Mouse (Mus musculus) liver, postnatal 0 days (tissue): ENCODE data around the gene Kif1a. TPM values are rescaled to one million over a fixed set of nuclear protein-coding genes. Genes with fewer than 3 reads are reported as not detected.

ENCODE experiments used
- ATAC-seq: fragments of 200-750 bp; cut with Nextera tagmentation; 2 replicates; pipeline ENCODE4 v1.8.0; 2017; ENCODE audit warnings: mild to moderate bottlenecking, moderate library complexity
- DNase-seq: peaks from one replicate; pipeline ENCODE4 v3.0.0-alpha.2; 2016
- H3K27ac ChIP-seq: fragments of 300-500 bp; sonication (generic); 2 replicates; pipeline ENCODE4 v1.5.1; 2014; ENCODE audit warnings: antibody characterized with exemption, moderate library complexity, mild to moderate bottlenecking, low read depth
- H3K27me3 ChIP-seq: fragments of 300-500 bp; sonication (generic); 2 replicates; pipeline ENCODE4 v1.6.1; 2014; ENCODE audit warnings: low read length, control low read depth, mixed read lengths; ENCODE audit not compliant: insufficient read depth
- H3K36me3 ChIP-seq: fragments of 300-500 bp; sonication (generic); replicated peaks from 2 replicates; pipeline ENCODE4 v1.6.1; 2014; ENCODE audit warnings: mild to moderate bottlenecking, control low read depth, low read length, moderate library complexity, mixed read lengths; ENCODE audit not compliant: insufficient read depth
- H3K4me1 ChIP-seq: fragments of 300-500 bp; sonication (generic); 2 replicates; pipeline ENCODE4 v1.6.1; 2014; ENCODE audit warnings: antibody characterized with exemption, mild to moderate bottlenecking, control low read depth; ENCODE audit not compliant: insufficient read depth
- H3K4me2 ChIP-seq: fragments of 300-500 bp; sonication (generic); 2 replicates; pipeline ENCODE4 v1.6.1; 2014; ENCODE audit warnings: low read depth, mild to moderate bottlenecking, low read length, moderate library complexity, mixed read lengths
- H3K4me3 ChIP-seq: fragments of 300-500 bp; sonication (generic); 2 replicates; pipeline ENCODE4 v1.5.1; 2014; ENCODE audit warnings: low read depth, low read length
- H3K9ac ChIP-seq: fragments of 300-500 bp; sonication (generic); replicated peaks from 2 replicates; pipeline ENCODE4 v1.6.1; 2014; ENCODE audit warnings: mild to moderate bottlenecking, moderate library complexity
- H3K9me3 ChIP-seq: fragments of 300-500 bp; sonication (generic); 2 replicates; pipeline ENCODE4 v1.6.1; 2016; ENCODE audit warnings: mild to moderate bottlenecking, control low read depth, low read length, mixed read lengths
- CTCF ChIP-seq: sonication (generic); IDR thresholded peaks from 2 replicates; pipeline ENCODE4 v1.5.1; 2016; ENCODE audit warnings: antibody characterized with exemption, low read depth
- EP300 ChIP-seq: IDR thresholded peaks from 2 replicates; pipeline ENCODE4 v1.6.1; 2016; ENCODE audit warnings: antibody characterized with exemption, low read depth, mild to moderate bottlenecking
- WGBS: fragments of 180-500 bp; shearing (Covaris S2); extraction: QIAGEN DNeasy Blood & Tissue Kit; methylation state at CpG from one replicate; pipeline ENCODE4 v1.1.7; 2014; ENCODE audit not compliant: insufficient replicate concordance; 5-methylcytosine and 5-hydroxymethylcytosine counted together
- polyA plus RNA-seq: library from polyadenylated mRNA; unstranded; fragments of >200 nt; fragmentation: Nextera tagmentation; extraction: Ambion mirVana; gene quantifications from 2 replicates; pipeline ENCODE4 v1.2.1, GENCODE M21; 2015

Gene Kif1a
- polyA plus RNA-seq = 0.17 and 0.28 TPM in 2 replicates

DNA sequence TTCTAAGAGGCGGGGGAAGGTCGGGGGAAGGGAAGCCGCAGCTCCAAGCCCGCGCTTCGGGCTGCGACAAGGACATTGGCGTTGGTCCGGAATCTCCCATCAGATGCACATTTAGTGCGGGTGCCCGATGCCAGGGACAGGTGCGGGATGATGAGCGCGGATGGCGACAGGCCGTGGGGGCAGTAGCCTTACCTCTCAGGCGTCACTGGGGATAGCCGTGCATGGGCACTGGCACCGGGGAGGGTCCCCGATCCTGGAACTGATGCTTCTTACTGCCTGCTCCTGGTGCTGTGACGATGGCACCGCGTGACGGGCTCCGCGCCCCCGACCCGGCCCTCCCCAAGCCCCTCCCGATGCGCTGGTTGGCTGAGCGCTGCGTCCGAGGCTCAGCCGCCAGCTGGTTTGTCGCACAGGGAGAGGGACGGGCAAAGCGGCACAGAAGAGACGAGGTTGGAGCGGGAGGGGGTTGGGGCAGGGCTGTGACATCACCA lies at the start of gene Kif1a:
TSS of gene Kif1a (minus strand) at position 381 of the 491 bp plus-strand sequence.
- peak within 1 kb of the TSS; percentile 64 for H3K4me2 ChIP-seq
- H3K27me3 ChIP-seq = peaks cover 46% of the 10 kb centered on the region
- no peaks in the 10 kb centered on the region for H3K9me3 ChIP-seq
- whole genome bisulfite sequencing = 1% methylated on average over 36 of the region's 39 CpGs
- TF ChIP-seq CTCF (no peak), EP300 (no peak)
- H3K27ac ChIP-seq = no peak within 1 kb of the TSS
- peak within 1 kb of the TSS; percentile 38 for H3K4me3 ChIP-seq
- H3K9ac ChIP-seq = no peak within 1 kb of the TSS
- DNase-seq (no peak), ATAC-seq (no peak)
- peaks cover 8% of the 10 kb centered on the region; the same call in 1 of the 2 replicates for H3K4me1 ChIP-seq
- no peaks in the 10 kb centered on the region for H3K36me3 ChIP-seq

DNA sequence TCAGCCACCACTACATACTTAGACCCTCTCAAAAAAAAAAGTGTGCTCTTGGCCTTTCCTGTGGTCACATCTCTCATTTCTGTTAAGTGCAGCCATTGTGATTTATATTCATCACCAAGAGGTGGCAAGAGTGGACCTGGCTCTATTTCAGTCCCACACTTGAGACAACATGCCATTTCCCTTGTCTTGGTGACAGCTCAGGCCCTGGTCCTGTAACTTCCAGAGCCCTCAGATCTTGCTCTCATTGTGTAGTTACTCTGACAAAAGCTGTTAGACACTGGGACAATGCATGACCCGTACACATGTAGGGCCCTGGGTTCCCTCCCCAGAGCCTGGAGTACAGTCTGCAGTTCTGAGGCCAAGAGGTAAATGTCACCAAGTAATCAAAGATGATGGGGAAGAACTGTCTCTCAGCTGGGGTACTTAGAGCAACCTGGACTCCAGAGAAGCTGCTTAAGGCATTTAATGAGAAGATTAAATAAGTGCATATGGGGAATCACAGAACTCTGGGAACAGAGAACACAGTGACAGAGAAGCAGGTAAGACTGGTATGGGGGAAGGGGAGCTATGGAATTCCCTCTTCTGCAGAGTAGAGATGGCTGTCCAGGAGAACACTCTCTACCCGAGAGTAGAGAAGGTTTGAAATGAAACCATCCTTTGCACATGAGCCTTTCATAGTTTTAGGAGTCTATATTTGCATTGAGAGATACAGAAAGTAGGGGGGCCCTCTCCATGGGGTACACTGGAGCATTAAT lies 49.3 kb upstream of the Kif1a start:
- H3K4me1 ChIP-seq = no peaks in the 10 kb centered on the region
- WGBS = 56% methylated on average over 2 of the region's 2 CpGs
- DNase-seq = no peak
- ATAC-seq = no peak
- no peaks in the 10 kb centered on the region for H3K27me3 ChIP-seq
- H3K36me3 ChIP-seq = no peaks in the 10 kb centered on the region
- no peak overlapping the region for H3K4me2 ChIP-seq
- TF ChIP-seq EP300 (no peak), CTCF (no peak)
- H3K9ac ChIP-seq = no peak overlapping the region
- H3K9me3 ChIP-seq = no peaks in the 10 kb centered on the region
- no peak overlapping the region for H3K4me3 ChIP-seq
- H3K27ac ChIP-seq = no peak overlapping the region

DNA sequence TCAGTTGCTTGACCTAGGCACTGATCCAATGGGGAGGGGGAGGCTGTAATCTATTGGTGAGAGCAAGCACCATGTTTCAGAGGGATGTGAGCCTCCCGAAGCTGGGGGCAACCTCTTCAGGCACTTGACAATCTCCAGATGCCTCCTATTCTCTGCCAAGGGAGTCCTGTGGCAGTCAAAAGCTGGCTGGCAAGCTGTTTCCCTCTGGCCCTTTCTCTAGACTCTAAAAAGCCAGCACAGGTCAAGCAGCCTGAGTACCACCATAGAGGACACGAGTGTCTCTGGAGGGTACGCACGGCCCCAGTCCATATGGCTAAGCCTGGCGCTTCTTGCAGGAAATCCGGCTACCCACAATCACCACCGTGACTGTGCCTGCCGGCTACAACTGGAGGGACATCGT lies 42.4 kb upstream of the Kif1a start:
- TF ChIP-seq EP300 (no peak), CTCF (no peak)
- no peak overlapping the region for H3K9ac ChIP-seq
- H3K4me2 ChIP-seq = no peak overlapping the region
- no peaks in the 10 kb centered on the region for H3K9me3 ChIP-seq
- no peaks in the 10 kb centered on the region for H3K27me3 ChIP-seq
- no peak for ATAC-seq
- DNase-seq = no peak
- no peak overlapping the region for H3K4me3 ChIP-seq
- peaks cover 4% of the 10 kb centered on the region; the same call in 1 of the 2 replicates for H3K4me1 ChIP-seq
- H3K36me3 ChIP-seq = no peaks in the 10 kb centered on the region
- no peak overlapping the region for H3K27ac ChIP-seq
- WGBS = 72% methylated on average over 9 of the region's 9 CpGs

DNA sequence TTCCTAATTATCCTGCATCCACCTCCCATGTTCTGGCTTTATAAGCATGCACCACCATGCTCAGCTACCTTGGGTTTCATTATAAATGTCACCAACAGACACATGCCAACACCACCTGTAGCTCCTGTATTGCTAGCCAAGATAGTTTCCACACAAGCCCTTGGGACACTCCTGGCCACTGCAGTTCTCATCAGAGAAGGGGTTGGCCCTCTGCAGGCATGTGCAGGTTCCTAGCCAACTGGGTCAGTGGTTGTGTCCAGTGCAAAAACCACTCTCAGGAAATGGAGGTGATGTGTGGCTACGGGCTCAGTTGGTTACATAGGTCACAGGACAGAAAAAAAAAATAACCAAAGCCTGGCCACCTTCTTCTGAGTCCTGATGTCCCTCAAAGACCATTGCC lies 41.1 kb upstream of the Kif1a start:
- Histone ChIP-seq H3K9me3 (no peaks in the 10 kb centered on the region), H3K27me3 (no peaks in the 10 kb centered on the region), H3K4me1 (peaks cover 8% of the 10 kb centered on the region; the same call in 1 of the 2 replicates), H3K27ac (no peak overlapping the region), H3K4me3 (no peak overlapping the region), H3K9ac (no peak overlapping the region), H3K36me3 (no peaks in the 10 kb centered on the region), H3K4me2 (no peak overlapping the region)
- ATAC-seq (no peak), DNase-seq (no peak)
- TF ChIP-seq CTCF = no peak
- no peak for TF ChIP-seq EP300
- 55% methylated on average over 1 of the region's 1 CpGs for WGBS

DNA sequence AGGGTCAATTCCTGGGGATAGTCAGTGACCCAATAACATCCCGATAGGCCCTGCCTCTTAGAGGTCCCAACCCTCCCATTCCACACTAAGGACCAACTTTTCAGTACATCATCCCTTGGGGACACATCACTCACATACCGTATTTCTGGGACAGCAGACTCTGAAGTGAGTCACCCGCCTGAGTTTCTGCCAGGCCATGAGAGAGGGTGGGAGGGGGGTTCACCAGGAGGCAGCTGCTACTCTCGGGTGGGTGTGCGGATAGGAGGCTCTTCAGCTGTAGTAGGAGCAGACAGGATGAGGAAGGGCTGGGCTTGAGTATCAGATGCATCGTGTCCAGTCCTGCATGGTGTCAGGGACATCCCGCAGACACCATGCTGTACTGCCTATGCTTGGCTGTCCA lies 38.0 kb upstream of the Kif1a start:
- no peak overlapping the region for H3K9ac ChIP-seq
- peaks cover 14% of the 10 kb centered on the region; the same call in 1 of the 2 replicates for H3K4me1 ChIP-seq
- H3K9me3 ChIP-seq = no peaks in the 10 kb centered on the region
- no peak overlapping the region for H3K4me3 ChIP-seq
- H3K27me3 ChIP-seq = no peaks in the 10 kb centered on the region
- no peak for ATAC-seq
- TF ChIP-seq CTCF (no peak), EP300 (no peak)
- no peak for DNase-seq
- no peak overlapping the region for H3K4me2 ChIP-seq
- 75% methylated on average over 7 of the region's 7 CpGs for WGBS
- H3K36me3 ChIP-seq = no peaks in the 10 kb centered on the region
- peak overlapping the region; percentile 87; the same call in 1 of the 2 replicates for H3K27ac ChIP-seq

DNA sequence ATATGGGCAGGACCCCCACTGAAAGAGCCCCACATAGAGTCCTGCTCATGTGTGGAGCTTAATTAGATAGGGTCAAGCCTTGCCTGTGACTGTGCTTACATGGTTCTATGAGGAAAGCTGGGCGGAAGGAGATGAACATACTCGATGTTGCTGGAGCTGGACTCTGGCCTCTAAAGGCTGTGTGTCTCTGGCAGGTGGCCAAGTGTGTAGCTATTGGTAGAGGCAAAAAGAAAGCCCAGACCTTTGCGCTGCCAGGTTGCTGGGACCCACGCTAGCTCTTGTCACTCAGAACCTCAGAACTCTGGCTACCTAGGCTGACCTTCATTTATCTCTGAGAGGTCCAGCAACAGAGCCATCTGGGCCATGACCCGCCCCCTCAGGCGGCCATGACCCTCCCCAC lies 36.8 kb upstream of the Kif1a start:
- DNase-seq (peak; percentile 82), ATAC-seq (peak; percentile 78)
- TF ChIP-seq CTCF = no peak
- TF ChIP-seq EP300 = no peak
- H3K9ac ChIP-seq = peak overlapping the region; percentile 46
- H3K27ac ChIP-seq = peak overlapping the region; percentile 87
- WGBS = 55% methylated on average over 4 of the region's 6 CpGs
- H3K4me1 ChIP-seq = peaks cover 16% of the 10 kb centered on the region; the same call in 1 of the 2 replicates
- no peaks in the 10 kb centered on the region for H3K27me3 ChIP-seq
- no peaks in the 10 kb centered on the region for H3K36me3 ChIP-seq
- H3K4me3 ChIP-seq = no peak overlapping the region
- H3K9me3 ChIP-seq = no peaks in the 10 kb centered on the region
- peak overlapping the region; percentile 13; the same call in 1 of the 2 replicates for H3K4me2 ChIP-seq
